20 mouse cellular contexts compared by ENCODE assay signal in the genomic region with DNA sequence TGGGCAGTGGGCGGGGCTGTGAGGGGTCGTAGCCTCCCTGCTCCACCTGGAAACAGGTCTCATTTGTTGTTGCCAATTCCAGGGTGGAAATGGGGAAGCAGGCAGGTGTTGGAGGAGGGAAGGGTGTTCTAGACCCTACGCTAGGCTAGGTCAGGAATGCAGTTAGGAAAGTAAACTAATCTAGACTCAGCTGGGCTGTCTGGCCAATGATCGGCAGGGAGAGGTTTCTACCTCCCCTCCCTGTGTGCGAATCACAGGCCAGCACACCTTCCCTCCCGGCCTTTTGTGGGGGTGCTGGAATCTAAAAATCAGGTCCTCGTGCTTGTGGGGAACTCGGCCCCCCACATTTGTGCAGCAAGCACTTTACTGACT. TPM values are rescaled to one million over a fixed set of nuclear protein-coding genes. Genes with fewer than 3 reads are reported as not detected.
DNase-seq lines count a peak whose midpoint lies in the region; ATAC-seq and TF ChIP-seq lines count a peak whose summit lies in the region.
"Had no signal": no experiment of that assay in that cellular context is flagged by ENCODE, and none has a peak within 500 bp of the region (broad histone marks: within the 10 kb centered on the region; RNA-seq: fewer than 3 reads in every experiment).

No protein-coding gene starts in this region.

- H3K27me3 ChIP-seq in heart, embryonic 10.5 days (ENCODE audit: insufficient read depth, poor library complexity, severe bottlenecking): 0 out of 2 replicates have a peak, but pooled peaks cover 5% of the 10 kb centered on the region
- no peaks in the 10 kb centered on the region for H3K27me3 ChIP-seq in heart, embryonic 11.5 days (ENCODE audit: control insufficient read depth, insufficient read depth, low read length)
- no peaks in the 10 kb centered on the region for H3K27me3 ChIP-seq in lung, embryonic 14.5 days (ENCODE audit: insufficient read depth, low read length)
- H3K27me3 ChIP-seq in stomach, embryonic 15.5 days (replicated peaks): no peaks in the 10 kb centered on the region
- H3K27me3 ChIP-seq: neural tube, embryonic 13.5 days had no signal

- peaks cover 17% of the 10 kb centered on the region for H3K4me1 ChIP-seq in heart, embryonic 10.5 days
- H3K4me1 ChIP-seq in heart, embryonic 11.5 days (ENCODE audit: control insufficient read depth, insufficient read depth, low read length): peaks cover 16% of the 10 kb centered on the region
- peaks cover 11% of the 10 kb centered on the region for H3K4me1 ChIP-seq in lung, embryonic 14.5 days (ENCODE audit: insufficient read depth)
- H3K4me1 ChIP-seq in stomach, embryonic 15.5 days: peaks cover 16% of the 10 kb centered on the region

- no peak for DNase-seq in heart, embryonic 10.5 days (ENCODE audit: low spot score)
- peak; percentile 39 for DNase-seq in lung, embryonic 14.5 days
- DNase-seq in lung, postnatal 10 days: no peak
- DNase-seq in ES-CJ7 (ENCODE audit: low read depth, low spot score): peak; percentile 15
- DNase-seq in ovary, postnatal 14 days (ENCODE audit: low spot score): no peak
- no peak for DNase-seq in cerebellum, postnatal 10 days
- DNase-seq: cerebellum, adult 2 months; gastrocnemius, postnatal 25 days; left cerebral cortex, postnatal 4 days; liver; midbrain, embryonic 14.5 days; spleen, adult 18-20 months; thymus, postnatal 36 days had no signal

- H3K27ac ChIP-seq in heart, embryonic 10.5 days: 0 out of 2 replicates have a peak overlapping the region, but pooled peaks have one; percentile 12
- H3K27ac ChIP-seq in heart, embryonic 11.5 days (ENCODE audit: low read depth, low read length): no peak overlapping the region
- peak overlapping the region; percentile 52; the same call in 1 of the 2 replicates for H3K27ac ChIP-seq in lung, embryonic 14.5 days (ENCODE audit: low read depth)
- H3K27ac ChIP-seq in stomach, embryonic 15.5 days: no peak overlapping the region
- H3K27ac ChIP-seq: neural tube, embryonic 13.5 days had no signal

- no peak overlapping the region for H3K4me3 ChIP-seq in heart, embryonic 10.5 days
- H3K4me3 ChIP-seq in heart, embryonic 11.5 days (ENCODE audit: low read depth, low read length): no peak overlapping the region
- no peak overlapping the region for H3K4me3 ChIP-seq in lung, embryonic 14.5 days (ENCODE audit: low read depth, low read length)
- no peak overlapping the region for H3K4me3 ChIP-seq in stomach, embryonic 15.5 days (replicated peaks)
- H3K4me3 ChIP-seq: erythroblast, embryonic 14.5 days; neural tube, embryonic 13.5 days had no signal

- H3K9ac ChIP-seq in heart, embryonic 11.5 days (ENCODE audit: low read depth, low read length): no peak overlapping the region
- no peak overlapping the region for H3K9ac ChIP-seq in lung, embryonic 14.5 days
- no peak overlapping the region for H3K9ac ChIP-seq in stomach, embryonic 15.5 days
- H3K9ac ChIP-seq: neural tube, embryonic 13.5 days had no signal

- H3K36me3 ChIP-seq in heart, embryonic 10.5 days: no peaks in the 10 kb centered on the region
- no peaks in the 10 kb centered on the region for H3K36me3 ChIP-seq in heart, embryonic 11.5 days (ENCODE audit: control insufficient read depth, insufficient read depth, low read length)
- no peaks in the 10 kb centered on the region for H3K36me3 ChIP-seq in lung, embryonic 14.5 days (ENCODE audit: insufficient read depth)
- H3K36me3 ChIP-seq in stomach, embryonic 15.5 days: no peaks in the 10 kb centered on the region
- H3K36me3 ChIP-seq: neural tube, embryonic 13.5 days had no signal

- H3K4me2 ChIP-seq in heart, embryonic 11.5 days: no peak overlapping the region
- no peak overlapping the region for H3K4me2 ChIP-seq in lung, embryonic 14.5 days
- 0 out of 2 replicates have a peak overlapping the region, but pooled peaks have one; percentile 16 for H3K4me2 ChIP-seq in stomach, embryonic 15.5 days
- H3K4me2 ChIP-seq: neural tube, embryonic 13.5 days had no signal

- WGBS in heart, embryonic 10.5 days: 58% methylated on average over 8 of the region's 8 CpGs
- 55% methylated on average over 8 of the region's 8 CpGs for WGBS in heart, embryonic 11.5 days (ENCODE audit: insufficient replicate concordance)
- WGBS in lung, embryonic 14.5 days: 36% methylated on average over 8 of the region's 8 CpGs
- 47% methylated on average over 8 of the region's 8 CpGs for WGBS in stomach, embryonic 15.5 days

- no peaks in the 10 kb centered on the region for H3K9me3 ChIP-seq in heart, embryonic 10.5 days
- H3K9me3 ChIP-seq in heart, embryonic 11.5 days (replicated peaks; ENCODE audit: control insufficient read depth, low read length): no peaks in the 10 kb centered on the region
- H3K9me3 ChIP-seq in lung, embryonic 14.5 days (ENCODE audit: low read depth, low read length): no peaks in the 10 kb centered on the region
- no peaks in the 10 kb centered on the region for H3K9me3 ChIP-seq in stomach, embryonic 15.5 days
- H3K9me3 ChIP-seq: neural tube, embryonic 13.5 days had no signal

- TF ChIP-seq CTCF in lung, embryonic 14.5 days (IDR thresholded peaks at IDR 0.05; ENCODE audit: low read depth): no peak

- no peak for ATAC-seq in heart, embryonic 11.5 days (replicated peaks; ENCODE audit: insufficient number of reproducible peaks, low FRiP score, low TSS enrichment)
- ATAC-seq in lung, embryonic 14.5 days (ENCODE audit: insufficient read depth): peak; percentile 38; the same call in 1 of the 2 replicates
- ATAC-seq in stomach, embryonic 15.5 days (ENCODE audit: insufficient read depth, low FRiP score, low read depth): no peak
- ATAC-seq: forebrain, embryonic 14.5 days; hindbrain, embryonic 16.5 days had no signal

RNA-seq across cellular contexts. Expression of a gene that starts 31.8 kb away (rescaled TPM):
- polyA plus RNA-seq in heart, embryonic 10.5 days (2016; fragmentation: Nextera tagmentation; extraction: Ambion mirVana): 1.2 TPM in 2 replicates
- 1.8 TPM in 2 replicates for polyA plus RNA-seq in heart, embryonic 11.5 days (2014; fragmentation: Nextera tagmentation; extraction: Ambion mirVana)
- polyA plus RNA-seq in lung, embryonic 14.5 days (2014; fragmentation: Nextera tagmentation; extraction: Ambion mirVana): 20.0 and 22.0 TPM in 2 replicates
- polyA plus RNA-seq in stomach, embryonic 15.5 days (2015; fragmentation: Nextera tagmentation; extraction: Ambion mirVana): 9.7 and 11.1 TPM in 2 replicates
- polyA plus RNA-seq: erythroblast, embryonic 14.5 days; liver, embryonic 16.5 days had no signal

Comparison
In these comparisons a context has a peak if more than half of its experiments do, and no peak if none do; other contexts are left out.
1. DNase-seq: peak in lung, embryonic 14.5 days (single experiment) and ES-CJ7 (single experiment); none in heart, embryonic 10.5 days (single experiment), lung, postnatal 10 days (single experiment), ovary, postnatal 14 days (single experiment) and cerebellum, postnatal 10 days (0 of 2).
2. H3K27ac ChIP-seq: peak in heart, embryonic 10.5 days (single experiment) and lung, embryonic 14.5 days (single experiment); none in heart, embryonic 11.5 days (single experiment) and stomach, embryonic 15.5 days (single experiment).